Mouse (Mus musculus) embryo, embryonic 11 days (tissue): ENCODE measurements at regions not wholly inside any gene's neighbourhood (a gene's known extent, or its start where the extent isn't known, plus 50 kb on each side); places are given as distances from the start of the nearest gene placed in this dataset.

Experiments
- DNase-seq: peaks from one replicate; pipeline ENCODE4 v3.0.0-alpha.2; 2015

- DNase-seq: no peak
Observed at GRCm38 (mm10) chr6:91573487-91573886, 57.8 kb downstream of the Lsm3 start.

DNA sequence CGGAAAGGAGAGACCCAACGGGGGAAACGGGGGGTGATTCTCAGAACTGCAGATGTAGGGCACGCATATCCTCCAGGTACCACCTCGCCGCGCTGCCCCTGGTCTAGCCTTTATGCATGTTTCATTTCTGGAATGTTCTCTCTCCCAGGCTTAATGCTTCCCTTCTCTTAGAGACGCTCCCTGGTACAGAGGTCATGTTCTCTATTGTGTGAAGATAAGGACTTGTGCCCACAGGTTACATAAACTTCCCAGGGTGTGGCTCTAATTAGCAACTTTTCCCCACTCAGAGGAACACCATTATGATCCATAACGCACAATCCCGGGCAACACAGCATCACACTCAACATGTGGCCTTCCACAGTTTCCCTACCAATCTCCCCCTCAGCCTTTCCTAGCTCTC lies 58.7 kb downstream of the Lsm3 start:
- no peak for DNase-seq

GRCm38 (mm10) chr6:91575662-91576364 lies 60.1 kb downstream of the Lsm3 start:
- peak; percentile 85 for DNase-seq

DNA sequence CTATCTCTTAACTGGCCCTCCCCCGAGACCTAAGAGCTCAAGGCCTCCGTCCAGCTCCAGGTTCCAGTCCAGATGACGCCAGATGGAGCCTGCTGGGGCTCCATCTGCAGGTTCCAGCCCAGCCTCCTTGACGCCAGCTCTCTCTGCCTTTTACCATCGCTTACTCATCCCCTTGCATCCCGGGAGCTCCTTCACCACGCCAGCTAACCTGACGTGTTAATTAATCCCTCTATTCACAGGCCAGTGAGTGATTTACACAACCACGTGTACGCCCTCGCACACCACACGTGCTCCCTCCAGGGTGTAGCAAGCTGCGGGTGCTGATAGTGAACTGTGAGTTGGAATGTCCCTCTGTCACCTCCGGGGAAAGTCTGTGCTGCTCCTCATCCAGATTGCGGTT lies 61.2 kb downstream of the Lsm3 start:
- DNase-seq: no peak

DNA sequence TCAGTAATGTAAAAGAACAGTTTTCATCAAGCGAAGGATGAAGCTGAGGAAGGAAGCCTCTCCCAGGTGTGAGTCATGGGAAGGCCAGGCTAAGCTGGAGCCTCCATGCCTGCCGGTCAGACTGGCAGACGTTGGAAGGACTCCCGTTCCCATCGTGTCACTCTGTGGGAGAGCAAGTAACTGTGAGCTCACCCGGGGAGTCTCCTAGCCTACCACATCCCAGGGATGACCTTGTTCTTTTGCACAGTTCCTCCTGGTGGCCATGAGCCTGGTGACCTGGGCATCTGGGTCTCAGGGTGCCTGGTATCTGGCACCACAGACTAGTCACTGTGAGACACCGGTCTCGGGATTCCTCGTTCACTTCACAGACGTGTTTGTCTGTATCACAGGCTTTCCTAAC lies 63.9 kb downstream of the Lsm3 start:
- no peak for DNase-seq

DNA sequence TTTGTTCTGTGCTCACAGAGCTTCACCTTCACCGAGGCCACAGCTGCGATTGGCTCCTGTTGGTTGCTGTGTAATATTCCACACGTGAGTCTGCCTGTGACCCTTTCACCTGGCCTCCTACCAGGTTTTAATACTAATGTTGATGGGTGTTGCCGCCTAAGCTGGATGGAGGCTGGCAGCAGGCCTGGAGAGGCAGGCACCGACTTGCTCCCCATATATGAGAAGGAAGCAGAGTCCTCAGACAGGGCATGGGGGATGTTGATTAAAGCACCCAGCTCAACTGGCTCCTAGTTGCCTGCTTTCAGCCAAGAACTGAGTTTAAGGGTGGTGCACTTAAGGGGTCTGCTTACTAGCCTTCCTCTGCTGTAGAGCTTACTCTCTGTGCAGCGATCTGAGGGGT lies 64.9 kb downstream of the Lsm3 start:
- DNase-seq: no peak

DNA sequence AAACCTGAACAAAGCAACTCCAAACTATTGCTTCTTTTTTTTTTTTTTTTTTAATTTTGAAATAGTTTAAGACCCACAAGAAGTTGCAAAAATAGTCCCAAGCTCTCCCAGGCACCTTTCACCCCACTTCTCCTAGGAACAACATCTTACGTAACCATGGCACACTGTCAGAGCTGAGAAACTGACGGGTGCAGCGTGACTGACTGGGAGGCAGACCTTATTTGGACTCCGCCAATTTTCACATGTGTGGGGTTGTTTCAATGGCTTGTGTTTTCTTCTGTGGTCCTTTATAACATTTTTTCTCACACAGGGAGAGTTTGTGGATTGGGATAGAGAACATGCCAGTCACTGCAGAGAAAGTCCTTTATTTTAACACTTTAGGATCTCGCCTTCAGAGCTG lies 66.6 kb downstream of the Lsm3 start:
- DNase-seq: no peak

- DNase-seq: no peak
Observed at GRCm38 (mm10) chr6:91583346-91583745, 67.6 kb downstream of the Lsm3 start.

DNA sequence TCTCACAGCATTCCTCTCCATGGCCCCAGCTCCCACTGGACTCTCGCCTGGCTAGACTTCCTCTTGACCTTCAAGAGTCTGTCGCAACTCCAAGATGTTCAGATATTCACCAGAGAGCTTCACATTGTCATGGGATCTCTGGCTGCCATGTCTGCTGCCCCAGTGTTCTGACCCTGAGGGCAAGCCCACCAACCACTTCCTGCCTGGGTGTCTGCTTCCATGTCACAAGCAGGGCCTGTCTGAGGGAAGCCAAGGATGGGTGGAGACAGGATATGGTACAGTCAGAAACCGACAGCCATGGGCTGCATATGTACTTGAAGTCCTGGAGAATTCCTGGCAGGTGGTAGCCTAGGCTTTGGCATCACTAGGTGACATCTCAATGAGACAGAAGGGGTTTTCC lies 69.8 kb downstream of the Lsm3 start:
- DNase-seq: no peak

- DNase-seq: no peak
Observed at GRCm38 (mm10) chr6:91589181-91589580, 73.5 kb downstream of the Lsm3 start.

- no peak for DNase-seq
Observed at GRCm38 (mm10) chr6:91590395-91590794, 74.7 kb downstream of the Lsm3 start.

GRCm38 (mm10) chr6:91590806-91591571 lies 75.3 kb downstream of the Lsm3 start:
- DNase-seq: no peak

DNA sequence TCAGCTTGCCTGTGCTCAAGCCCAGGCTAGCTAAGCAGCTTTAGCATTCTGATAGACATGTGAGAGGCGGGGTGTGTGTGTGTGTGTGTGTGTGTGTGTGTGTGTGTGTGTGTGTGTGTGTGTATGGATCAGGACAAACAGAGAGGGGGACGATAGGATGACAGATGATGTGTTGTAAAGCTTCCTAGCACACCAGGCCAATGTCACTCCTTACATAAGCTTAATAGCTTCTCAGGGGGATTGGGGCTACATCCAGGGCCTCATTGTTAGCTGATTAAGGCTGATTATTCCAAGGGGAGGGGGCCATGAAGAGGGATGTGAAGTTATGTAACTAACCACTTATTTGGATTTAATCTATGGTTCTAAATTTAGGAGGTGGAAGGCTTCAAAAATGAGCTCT lies 76.9 kb downstream of the Lsm3 start:
- no peak for DNase-seq

DNA sequence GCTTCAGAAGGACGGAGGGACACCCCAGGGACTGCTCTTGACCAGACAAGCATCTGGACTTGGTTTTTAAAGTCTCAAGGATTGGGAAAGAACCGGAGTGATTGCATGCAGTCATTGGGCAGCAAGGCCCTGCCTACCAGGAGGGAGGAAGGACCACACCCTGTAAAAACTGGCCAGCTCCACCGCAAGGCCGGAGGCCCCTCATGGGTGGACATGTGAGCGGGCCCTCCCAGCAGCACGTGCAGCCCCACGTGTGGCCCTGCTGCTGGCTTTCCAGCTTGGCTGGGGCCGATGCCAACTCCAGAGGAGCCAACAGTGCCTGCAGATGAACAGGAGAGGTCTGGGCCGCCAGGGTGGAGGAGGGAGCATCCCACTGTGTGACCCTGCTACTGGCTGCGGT lies 83.2 kb downstream of the Lsm3 start:
- no peak for DNase-seq

- DNase-seq: no peak
Observed at GRCm38 (mm10) chr6:91600116-91600515, 83.7 kb upstream of the Slc6a6 start.

- no peak for DNase-seq
Observed at GRCm38 (mm10) chr6:91606634-91607215, 77.1 kb upstream of the Slc6a6 start.

DNA sequence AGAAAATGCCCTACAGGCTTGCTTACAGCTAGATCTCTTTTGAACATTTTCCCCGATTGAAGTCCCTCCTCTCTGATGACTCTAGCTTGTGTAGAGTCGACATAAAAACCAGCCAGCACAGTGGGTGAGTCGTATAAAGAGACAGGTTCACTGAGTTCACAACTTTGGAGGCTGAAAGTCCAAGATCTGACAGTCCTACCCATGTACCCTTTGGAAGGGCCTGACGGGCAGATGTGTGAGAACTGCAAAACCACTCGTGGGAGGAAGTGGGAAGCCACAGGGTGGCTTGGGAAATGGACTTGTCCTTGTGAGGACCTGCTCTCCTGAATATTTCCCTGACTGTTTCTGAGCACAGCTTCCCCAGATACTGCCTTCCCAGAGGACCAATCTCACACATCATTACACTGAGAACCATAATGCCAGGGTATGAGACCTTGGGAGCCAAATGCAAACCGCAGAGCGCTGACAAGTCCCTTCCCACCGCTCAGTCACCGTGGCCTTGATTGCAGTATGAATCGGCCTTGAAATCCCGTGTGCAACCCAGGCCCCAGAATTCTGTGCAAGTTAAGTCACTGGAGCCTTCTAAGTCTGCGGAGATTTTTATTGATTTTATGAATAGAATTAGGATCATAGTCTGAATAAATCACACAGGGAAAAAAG lies 76.1 kb upstream of the Slc6a6 start:
- no peak for DNase-seq

- DNase-seq: no peak
Observed at GRCm38 (mm10) chr6:91609671-91610070, 74.2 kb upstream of the Slc6a6 start.

GRCm38 (mm10) chr6:91615022-91615421 lies 68.8 kb upstream of the Slc6a6 start:
- DNase-seq: no peak

GRCm38 (mm10) chr6:91616541-91616940 lies 67.3 kb upstream of the Slc6a6 start:
- peak; percentile 44 for DNase-seq

- peak; percentile 91 for DNase-seq
Observed at GRCm38 (mm10) chr6:91617031-91617596, 66.7 kb upstream of the Slc6a6 start.

DNA sequence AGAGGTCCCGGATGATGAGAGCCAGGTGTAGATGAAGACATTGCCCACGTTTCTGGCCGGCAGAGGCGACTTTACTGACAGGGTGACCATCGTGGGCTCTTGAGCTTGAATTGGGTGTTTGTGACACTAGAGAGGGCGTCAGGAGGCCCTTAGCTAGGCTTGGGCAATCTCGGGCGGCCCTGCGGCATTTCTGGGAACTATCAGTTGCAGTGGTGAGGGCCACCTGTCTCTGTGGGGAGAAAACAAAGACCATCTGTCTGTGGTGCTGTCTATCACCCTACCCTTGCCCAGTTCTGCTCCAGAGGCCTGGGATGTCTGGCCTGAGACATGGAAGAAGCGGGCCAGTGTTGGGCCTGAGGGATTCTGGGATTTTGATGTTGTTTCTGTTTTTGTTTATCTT lies 66.2 kb upstream of the Slc6a6 start:
- DNase-seq: no peak

DNA sequence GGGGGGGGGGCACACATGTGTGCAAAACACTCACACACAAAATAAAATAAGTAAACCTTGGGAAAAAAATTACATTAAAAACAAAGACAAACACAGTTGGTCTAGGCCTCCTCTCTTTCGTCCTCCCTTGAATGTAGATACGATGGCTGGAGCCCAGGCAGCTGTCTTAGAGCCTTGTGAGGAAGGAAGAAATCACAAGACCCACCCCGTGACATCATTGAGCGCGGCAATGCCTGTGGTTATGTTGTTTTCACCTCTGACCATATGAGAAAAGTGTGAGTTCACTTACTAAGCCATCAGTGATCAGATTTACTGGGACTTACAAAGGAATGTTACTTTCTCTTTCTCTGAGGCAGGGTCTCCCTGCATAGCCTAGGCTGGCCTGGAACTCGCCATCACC lies 64.8 kb upstream of the Slc6a6 start:
- DNase-seq: no peak
